Mouse (Mus musculus) hindbrain, embryonic 10.5 days (tissue): ENCODE measurements around the gene Atpaf1. TPM values are rescaled to one million over a fixed set of nuclear protein-coding genes. Genes with fewer than 3 reads are reported as not detected.

Experiments used
- DNase-seq: peaks from one replicate; pipeline ENCODE4 v3.0.0-alpha.2; 2017; ENCODE audit warnings: low spot score
- H3K27ac ChIP-seq: fragments of 300-500 bp; sonication (generic); 2 replicates; pipeline ENCODE4 v1.5.1; 2016; ENCODE audit warnings: mild to moderate bottlenecking, moderate library complexity
- H3K27me3 ChIP-seq: fragments of 300-500 bp; sonication (generic); 2 replicates; pipeline ENCODE4 v1.6.1; 2016; ENCODE audit warnings: mild to moderate bottlenecking; ENCODE audit not compliant: poor library complexity, insufficient read depth, severe bottlenecking
- H3K36me3 ChIP-seq: fragments of 300-500 bp; sonication (generic); 2 replicates; pipeline ENCODE4 v1.6.1; 2016; ENCODE audit warnings: mild to moderate bottlenecking, moderate library complexity
- H3K4me1 ChIP-seq: fragments of 300-500 bp; sonication (generic); replicated peaks from 2 replicates; pipeline ENCODE4 v1.6.1; 2016; ENCODE audit warnings: mild to moderate bottlenecking
- H3K4me3 ChIP-seq: fragments of 300-500 bp; sonication (generic); 2 replicates; pipeline ENCODE4 v1.5.1; 2016; ENCODE audit warnings: mild to moderate bottlenecking, moderate library complexity
- H3K9me3 ChIP-seq: fragments of 300-500 bp; sonication (generic); 2 replicates; pipeline ENCODE4 v1.6.1; 2016; ENCODE audit warnings: mild to moderate bottlenecking, moderate library complexity
- WGBS: fragments of 180-500 bp; shearing (Covaris S2); methylation state at CpG from one replicate; pipeline ENCODE4 v1.1.7; 2016; 5-methylcytosine and 5-hydroxymethylcytosine counted together
- polyA plus RNA-seq: library from polyadenylated mRNA; unstranded; fragments of >200 nt; fragmentation: Nextera tagmentation; extraction: Ambion mirVana; gene quantifications from 2 replicates; pipeline ENCODE4 v1.2.1, GENCODE M21; 2016

The Atpaf1 gene
- polyA plus RNA-seq, 1 experiment from 2014 or later: 38.3 TPM

DNA sequence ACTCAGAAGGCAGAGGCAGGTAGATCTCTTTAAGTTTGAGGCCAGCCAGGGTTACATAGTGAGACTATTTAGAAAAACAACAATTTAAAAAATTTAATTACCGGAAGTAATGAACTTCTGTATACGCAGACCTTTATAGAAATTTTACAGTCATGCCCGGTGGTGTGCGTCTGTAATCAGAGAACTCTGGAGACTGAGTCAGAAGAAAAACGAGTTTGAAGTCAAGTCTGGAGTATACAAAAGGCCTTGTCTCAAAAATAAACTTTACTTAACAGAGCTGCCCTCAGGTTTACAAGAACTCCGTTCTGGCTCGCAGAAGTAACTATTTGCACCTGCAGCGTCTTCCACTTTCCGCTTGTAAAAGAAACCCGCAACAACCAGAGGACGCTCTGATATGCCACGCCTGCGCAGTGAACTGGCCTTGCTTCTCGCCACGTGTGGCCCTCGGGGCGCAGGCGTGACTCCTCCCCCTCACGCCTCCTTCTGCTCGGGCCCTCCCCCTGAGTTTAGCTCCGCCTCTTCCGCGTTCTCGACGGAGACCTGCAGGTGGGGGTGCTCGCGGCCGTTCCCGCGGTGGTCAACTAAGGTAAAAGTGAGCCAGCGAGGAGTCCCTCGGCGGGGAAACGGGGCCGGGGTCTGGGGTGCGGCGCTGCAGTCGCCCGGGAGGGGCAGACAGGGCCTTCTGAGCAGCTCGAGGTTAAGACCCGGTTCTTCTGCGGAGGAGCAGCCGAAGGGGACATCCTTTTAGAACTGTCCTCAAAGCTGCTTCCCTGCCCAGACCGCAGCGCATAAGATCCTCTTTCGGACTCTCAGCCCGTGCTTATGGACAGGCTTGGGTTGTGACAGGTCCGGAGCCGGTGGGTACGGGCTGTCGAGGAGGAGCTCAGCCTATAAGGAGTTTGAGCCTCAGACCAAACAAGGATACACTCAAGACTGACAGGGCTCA lies 54.4 kb downstream of the Atpaf1 start, which contains the start of gene Mknk1:
Gene Mknk1 (plus strand): TSS at position 503 of the 946 bp plus-strand sequence.
- Histone ChIP-seq H3K4me1 (peaks cover 21% of the 10 kb centered on the region), H3K36me3 (no peaks in the 10 kb centered on the region), H3K9me3 (no peaks in the 10 kb centered on the region), H3K27me3 (no peaks in the 10 kb centered on the region), H3K27ac (peak within 1 kb of the TSS; percentile 89), H3K4me3 (peak within 1 kb of the TSS; percentile 87)
- 3% methylated on average over 51 of the region's 51 CpGs for WGBS
- DNase-seq: peak; percentile 92

DNA sequence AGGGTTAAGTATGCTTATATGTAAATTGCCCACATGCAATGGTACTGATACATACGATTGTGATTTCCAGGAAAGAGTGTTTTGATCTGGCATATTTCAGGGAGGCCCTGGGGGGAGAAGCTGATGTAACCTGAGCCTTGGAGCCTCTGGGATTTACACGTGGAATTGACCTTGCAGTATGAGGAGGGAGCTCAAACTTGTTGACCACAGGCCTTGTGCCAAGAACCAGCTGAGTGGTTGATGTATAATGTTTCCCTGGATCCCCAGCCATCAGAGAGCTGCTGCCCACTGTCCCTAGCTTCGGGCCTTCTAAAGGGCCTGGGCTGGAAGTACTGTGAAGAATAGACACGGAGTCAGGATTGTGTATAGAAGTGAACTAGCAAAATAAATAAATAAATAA lies 55.3 kb downstream of the Atpaf1 start:
- Histone ChIP-seq H3K9me3 (no peaks in the 10 kb centered on the region), H3K27me3 (no peaks in the 10 kb centered on the region), H3K27ac (no peak overlapping the region), H3K4me1 (peaks cover 21% of the 10 kb centered on the region), H3K36me3 (no peaks in the 10 kb centered on the region), H3K4me3 (peak overlapping the region; percentile 87)
- no peak for DNase-seq
- WGBS: 66% methylated on average over 4 of the region's 4 CpGs

DNA sequence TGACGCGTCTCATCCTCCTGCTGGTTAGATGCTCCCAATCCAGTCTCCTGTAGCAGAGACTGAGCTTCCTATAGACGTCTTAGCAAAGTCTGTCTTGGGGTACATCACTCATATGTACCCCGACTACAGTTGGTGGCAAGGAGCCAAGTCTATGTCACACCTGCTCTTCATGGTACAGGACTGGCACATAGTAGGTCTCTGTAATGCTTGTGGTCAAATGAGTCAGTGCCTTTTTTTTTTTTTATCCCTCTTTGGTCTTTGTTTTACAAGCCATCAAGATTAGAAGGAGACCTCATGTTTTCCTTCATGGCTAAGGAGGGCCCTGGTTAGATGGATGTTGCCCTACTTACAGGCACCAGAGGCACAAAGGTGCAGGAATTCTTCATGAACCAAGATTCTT lies 56.2 kb downstream of the Atpaf1 start:
- 91% methylated on average over 4 of the region's 4 CpGs for WGBS
- peaks cover 21% of the 10 kb centered on the region for H3K4me1 ChIP-seq
- no peaks in the 10 kb centered on the region for H3K9me3 ChIP-seq
- no peak for DNase-seq
- no peaks in the 10 kb centered on the region for H3K36me3 ChIP-seq
- no peak overlapping the region for H3K4me3 ChIP-seq
- H3K27ac ChIP-seq: no peak overlapping the region
- H3K27me3 ChIP-seq: no peaks in the 10 kb centered on the region

DNA sequence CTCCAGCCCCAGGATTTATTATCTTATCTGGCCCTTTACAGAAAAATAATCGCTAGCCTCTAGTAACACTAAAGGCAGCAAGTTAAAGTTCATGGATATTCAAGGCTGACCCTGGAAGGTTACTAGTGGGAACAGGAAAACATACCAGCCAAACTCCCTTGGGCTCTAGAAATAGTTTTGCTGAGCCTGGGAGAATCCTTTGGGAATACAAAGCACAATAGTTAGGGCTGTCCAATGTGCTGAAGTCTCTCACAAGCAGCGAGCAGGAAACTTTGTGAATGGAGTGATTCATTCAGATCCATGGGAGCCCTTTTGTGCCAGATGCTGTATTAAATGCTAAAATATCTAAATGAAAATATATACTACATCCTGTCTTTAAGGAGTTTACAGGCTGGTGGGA lies 62.0 kb downstream of the Atpaf1 start:
- WGBS: 56% methylated on average over 2 of the region's 2 CpGs
- Histone ChIP-seq H3K36me3 (peaks cover 37% of the 10 kb centered on the region), H3K9me3 (no peaks in the 10 kb centered on the region), H3K27me3 (no peaks in the 10 kb centered on the region), H3K27ac (no peak overlapping the region), H3K4me1 (no peaks in the 10 kb centered on the region), H3K4me3 (no peak overlapping the region)
- no peak for DNase-seq

DNA sequence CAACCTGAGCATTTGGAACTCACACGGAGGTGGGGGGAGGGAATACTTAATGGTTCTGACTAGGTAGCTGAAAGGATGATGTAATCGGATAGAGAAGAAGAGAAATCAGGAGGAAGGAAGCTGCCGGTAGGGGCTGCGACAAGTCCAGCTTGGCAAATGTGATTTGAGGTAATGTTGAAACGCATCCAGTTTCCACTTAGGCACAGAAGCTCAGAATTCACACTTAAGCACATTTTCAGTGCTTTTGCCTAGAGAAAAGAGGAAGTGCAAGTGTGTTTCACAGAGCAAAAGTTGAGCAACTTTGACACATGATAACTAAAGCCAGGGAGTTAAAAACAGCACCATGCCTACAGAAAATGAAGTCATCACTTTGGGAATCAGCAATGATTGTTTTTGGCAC lies 62.8 kb downstream of the Atpaf1 start:
- Histone ChIP-seq H3K9me3 (no peaks in the 10 kb centered on the region), H3K36me3 (peaks cover 45% of the 10 kb centered on the region), H3K27ac (no peak overlapping the region), H3K27me3 (no peaks in the 10 kb centered on the region), H3K4me1 (no peaks in the 10 kb centered on the region), H3K4me3 (no peak overlapping the region)
- no peak for DNase-seq
- WGBS: 72% methylated on average over 5 of the region's 5 CpGs

DNA sequence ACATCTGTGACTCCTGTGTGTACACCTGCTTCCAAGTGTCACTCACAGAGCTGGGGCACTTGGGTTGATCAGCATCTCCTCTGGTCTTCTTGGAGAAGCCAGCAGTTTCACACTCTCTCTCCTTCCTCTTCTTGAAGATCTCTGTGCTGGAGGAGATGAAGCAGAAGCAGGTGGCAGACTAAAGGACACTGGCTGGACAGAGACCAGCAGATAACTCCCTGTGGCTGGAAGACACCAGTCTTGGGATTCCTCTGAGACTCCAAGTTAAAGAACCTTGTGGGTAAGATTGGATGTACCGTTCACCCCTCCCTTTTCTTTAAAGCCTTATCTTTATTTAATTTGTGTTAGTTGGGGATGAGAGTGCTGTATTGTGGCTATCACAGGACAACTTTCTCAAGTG lies 63.5 kb downstream of the Atpaf1 start:
- WGBS: 95% methylated on average over 1 of the region's 1 CpGs
- Histone ChIP-seq H3K36me3 (peaks cover 52% of the 10 kb centered on the region), H3K4me3 (no peak overlapping the region), H3K27ac (no peak overlapping the region), H3K27me3 (no peaks in the 10 kb centered on the region), H3K9me3 (no peaks in the 10 kb centered on the region), H3K4me1 (no peaks in the 10 kb centered on the region)
- no peak for DNase-seq

DNA sequence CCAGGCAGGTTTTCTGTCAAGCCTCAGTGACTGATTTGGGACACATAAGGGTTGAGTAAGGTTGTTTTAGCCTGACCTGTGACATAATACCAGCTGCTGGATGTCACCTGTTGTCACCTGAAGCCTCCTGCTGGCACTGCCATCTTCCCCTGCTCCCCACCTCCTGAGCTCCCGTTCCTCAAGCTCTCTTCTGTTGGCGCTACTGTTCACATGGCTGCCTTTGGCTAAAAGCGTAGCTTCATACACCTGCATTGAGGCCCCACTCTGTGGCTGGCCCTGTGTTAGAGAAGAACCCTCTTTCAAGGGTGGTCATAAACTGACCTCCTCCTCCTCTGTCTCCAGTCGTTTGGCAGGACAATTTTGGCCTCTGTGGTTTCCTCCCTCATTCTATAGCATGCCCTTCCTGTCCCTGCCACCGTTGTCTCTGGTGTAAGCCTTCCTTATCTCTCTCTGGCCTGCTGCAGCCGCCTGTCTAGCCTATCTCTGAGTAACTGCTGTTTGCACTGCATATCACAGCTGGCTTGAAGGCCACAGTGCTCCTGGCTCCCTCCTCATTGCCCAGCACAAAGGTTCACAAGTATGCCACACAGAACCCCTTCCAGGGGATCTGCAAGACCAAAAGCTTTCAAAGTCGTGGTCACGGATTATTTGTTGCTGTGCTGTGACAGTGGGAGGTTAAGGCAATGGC lies 64.5 kb downstream of the Atpaf1 start:
- WGBS: 73% methylated on average over 8 of the region's 8 CpGs
- H3K36me3 ChIP-seq: peaks cover 54% of the 10 kb centered on the region
- H3K9me3 ChIP-seq: no peaks in the 10 kb centered on the region
- no peaks in the 10 kb centered on the region for H3K4me1 ChIP-seq
- no peak for DNase-seq
- no peak overlapping the region for H3K4me3 ChIP-seq
- no peaks in the 10 kb centered on the region for H3K27me3 ChIP-seq
- H3K27ac ChIP-seq: peak overlapping the region; percentile 59

DNA sequence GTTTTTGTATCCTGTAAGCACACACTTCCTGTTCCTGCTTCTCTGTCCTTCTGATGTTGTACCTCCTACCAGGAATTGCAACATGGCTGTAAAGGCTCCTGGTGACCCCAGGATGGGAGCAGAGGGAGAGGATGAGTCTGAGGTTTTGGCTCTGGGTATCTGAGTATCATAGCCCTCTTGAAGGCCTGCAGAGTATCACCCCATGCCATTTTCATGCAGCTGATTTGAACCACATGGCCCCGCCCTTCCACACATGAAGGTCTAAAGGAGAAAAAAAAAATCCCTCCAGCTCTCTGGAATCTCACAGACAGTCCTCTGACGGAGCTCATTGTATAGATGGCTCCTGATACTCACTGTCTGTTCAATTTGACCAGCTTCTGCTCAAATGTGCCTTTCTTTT lies 65.5 kb downstream of the Atpaf1 start:
- Histone ChIP-seq H3K27me3 (no peaks in the 10 kb centered on the region), H3K4me3 (no peak overlapping the region), H3K4me1 (peaks cover 8% of the 10 kb centered on the region; the same call in 1 of the 2 replicates), H3K9me3 (no peaks in the 10 kb centered on the region), H3K27ac (no peak overlapping the region), H3K36me3 (peaks cover 56% of the 10 kb centered on the region)
- 86% methylated on average over 2 of the region's 2 CpGs for WGBS
- no peak for DNase-seq

DNA sequence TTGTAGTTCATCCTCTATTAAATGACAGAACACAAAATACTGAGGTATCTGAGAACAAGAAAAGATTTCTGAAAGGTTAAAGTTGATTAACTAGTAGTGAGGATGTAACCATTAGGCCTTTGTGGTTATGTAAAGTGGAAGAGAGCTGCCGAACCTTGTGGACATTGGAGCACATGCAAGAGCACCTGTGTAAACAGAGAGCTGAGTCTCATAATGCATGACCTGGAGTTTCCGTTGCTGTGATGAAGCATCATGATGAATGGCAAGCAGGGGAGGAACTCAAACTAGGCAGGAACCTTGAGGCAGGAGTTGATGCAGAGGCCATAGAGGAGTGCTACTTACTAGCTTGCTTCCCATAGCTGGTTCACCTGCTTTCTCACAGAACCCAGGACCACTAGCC lies 66.0 kb downstream of the Atpaf1 start:
- WGBS: 76% methylated on average over 2 of the region's 2 CpGs
- Histone ChIP-seq H3K9me3 (no peaks in the 10 kb centered on the region), H3K4me3 (no peak overlapping the region), H3K27me3 (no peaks in the 10 kb centered on the region), H3K4me1 (peaks cover 13% of the 10 kb centered on the region), H3K27ac (no peak overlapping the region), H3K36me3 (peaks cover 58% of the 10 kb centered on the region)
- DNase-seq: no peak

DNA sequence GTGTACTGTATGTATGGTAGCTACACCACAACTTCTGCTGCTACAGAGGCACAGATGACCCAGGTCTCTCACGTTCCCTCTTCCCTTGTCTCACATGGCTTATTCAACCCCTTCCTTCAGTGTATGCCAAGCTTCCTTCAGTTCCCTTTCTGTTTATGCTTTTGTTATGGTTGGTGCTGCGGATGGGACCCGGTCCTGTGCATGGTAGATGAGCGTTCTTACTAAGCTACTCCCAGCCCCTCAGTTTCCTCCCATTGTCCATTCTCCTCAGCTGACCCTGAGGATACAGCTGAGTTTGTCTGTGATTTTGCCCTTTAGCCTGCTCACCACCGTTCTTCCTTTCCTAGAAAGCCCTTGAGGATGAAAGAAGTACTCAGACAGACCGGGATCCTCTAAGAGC lies 67.0 kb downstream of the Atpaf1 start:
- Histone ChIP-seq H3K27ac (no peak overlapping the region), H3K27me3 (no peaks in the 10 kb centered on the region), H3K4me3 (no peak overlapping the region), H3K36me3 (peaks cover 58% of the 10 kb centered on the region), H3K4me1 (peaks cover 21% of the 10 kb centered on the region), H3K9me3 (no peaks in the 10 kb centered on the region)
- DNase-seq: no peak
- WGBS: 91% methylated on average over 6 of the region's 6 CpGs

DNA sequence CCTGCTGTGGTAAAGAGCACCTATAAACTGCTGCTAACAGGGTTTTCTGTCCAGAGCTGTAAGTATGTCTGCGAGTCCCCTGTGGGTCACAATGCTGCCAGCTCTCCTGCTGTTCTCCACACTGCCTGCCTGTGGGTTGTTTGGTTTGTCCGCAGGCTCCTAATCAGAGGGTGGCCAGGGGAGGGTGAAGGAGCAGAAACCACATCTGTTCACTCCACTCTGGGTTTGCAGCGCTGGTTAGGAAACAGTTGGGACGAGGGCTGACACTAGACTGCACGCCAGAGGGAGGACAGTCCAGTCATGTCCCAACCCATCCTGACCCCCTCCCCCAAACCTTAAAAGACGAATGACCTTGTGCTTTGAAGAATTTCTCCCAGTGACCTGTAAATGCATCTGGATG lies 70.5 kb downstream of the Atpaf1 start:
- peaks cover 63% of the 10 kb centered on the region for H3K36me3 ChIP-seq
- DNase-seq: no peak

DNA sequence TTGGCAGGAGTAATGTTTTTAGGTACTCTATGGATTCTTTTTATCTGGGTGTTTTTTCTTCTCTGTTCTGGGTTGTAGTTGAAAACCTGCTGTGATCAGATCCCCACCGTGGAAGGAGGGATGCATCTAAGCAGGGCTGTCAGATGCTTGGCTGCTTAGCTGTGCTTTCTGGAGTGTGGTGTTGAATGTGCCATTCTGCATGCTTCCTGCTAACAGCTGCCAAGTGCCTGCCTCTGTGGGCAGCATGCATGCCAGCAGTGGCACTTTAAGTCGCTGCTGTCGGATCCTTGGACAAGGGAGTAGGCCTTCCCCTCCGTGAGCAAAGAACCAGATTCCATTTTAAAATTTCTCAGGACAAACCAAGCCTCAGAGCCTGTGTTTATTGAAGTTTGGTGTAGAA lies 71.0 kb downstream of the Atpaf1 start:
- peaks cover 63% of the 10 kb centered on the region for H3K36me3 ChIP-seq
- peaks cover 21% of the 10 kb centered on the region for H3K4me1 ChIP-seq
- H3K27me3 ChIP-seq: no peaks in the 10 kb centered on the region
- H3K4me3 ChIP-seq: no peak overlapping the region
- 68% methylated on average over 4 of the region's 4 CpGs for WGBS
- H3K9me3 ChIP-seq: no peaks in the 10 kb centered on the region
- no peak for DNase-seq
- H3K27ac ChIP-seq: peak overlapping the region; percentile 50; the same call in 1 of the 2 replicates

More for the DNA sequence above, 70.5 kb downstream of the Atpaf1 start:
- 55% methylated on average over 6 of the region's 6 CpGs for WGBS
- Histone ChIP-seq H3K27me3 (no peaks in the 10 kb centered on the region), H3K9me3 (no peaks in the 10 kb centered on the region), H3K4me3 (no peak overlapping the region), H3K27ac (peak overlapping the region; percentile 50; the same call in 1 of the 2 replicates), H3K4me1 (peaks cover 21% of the 10 kb centered on the region)

DNA sequence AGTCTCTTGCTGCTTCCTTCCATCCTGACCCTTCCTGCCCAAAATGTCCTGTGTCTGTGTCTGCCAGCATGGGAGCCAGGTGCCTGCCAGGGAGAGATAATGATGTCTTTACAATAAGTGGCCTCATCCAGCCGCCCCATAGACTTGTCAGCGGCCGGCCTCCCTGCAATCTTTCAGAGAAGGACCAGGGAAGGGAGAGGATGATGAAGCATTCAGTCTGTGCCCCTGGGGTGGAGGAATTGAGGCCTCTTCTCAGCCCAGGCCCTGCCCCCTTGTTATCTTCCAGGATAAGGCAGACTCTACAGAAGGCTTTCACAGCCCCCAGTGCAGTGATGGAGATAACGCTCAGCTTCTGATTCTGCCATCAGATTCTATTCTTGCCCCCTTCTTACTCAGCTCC lies 71.7 kb downstream of the Atpaf1 start:
- DNase-seq: no peak
- H3K9me3 ChIP-seq: no peaks in the 10 kb centered on the region
- WGBS: 56% methylated on average over 4 of the region's 4 CpGs
- H3K4me1 ChIP-seq: peaks cover 21% of the 10 kb centered on the region
- H3K36me3 ChIP-seq: peaks cover 63% of the 10 kb centered on the region
- no peak overlapping the region for H3K27ac ChIP-seq
- no peaks in the 10 kb centered on the region for H3K27me3 ChIP-seq
- H3K4me3 ChIP-seq: no peak overlapping the region
